Mouse (Mus musculus): Measurements from ENCODE around the gene Ulk4. TPM values are rescaled to one million over a fixed set of nuclear protein-coding genes. Genes with fewer than 3 reads are reported as not detected.

Ulk4 gene
- polyA plus RNA-seq, 1 experiment from 2014 or later: 193 TPM

DNA sequence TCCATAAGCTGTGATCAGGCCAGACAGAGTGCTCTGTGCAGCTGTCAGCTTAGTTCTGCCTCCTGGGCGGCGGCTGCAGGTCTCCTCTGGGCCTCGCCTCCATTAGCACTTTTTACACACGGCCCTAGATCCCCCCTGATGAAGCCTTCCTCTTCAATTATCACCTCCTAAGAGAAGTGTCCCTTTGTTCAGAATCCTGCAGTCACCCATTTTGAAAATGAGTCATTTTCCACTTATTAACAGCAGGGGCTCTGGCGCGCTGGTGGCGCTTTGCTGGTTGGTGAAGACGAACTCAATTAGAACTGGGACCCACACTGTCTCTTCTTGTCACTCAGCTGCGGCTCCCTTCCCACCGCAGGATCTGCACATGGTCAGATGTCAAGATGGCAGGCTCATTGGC, 177.5 kb downstream of the Ulk4 start:
- Histone ChIP-seq H3K9me3 (no peaks in the 10 kb centered on the region), H3K4me1 (replicated peaks) (0 out of 2 replicates have a peak, but pooled peaks cover 4% of the 10 kb centered on the region), H3K27me3 (no peaks in the 10 kb centered on the region; the same call in 1 of the 2 replicates), H3K27ac (no peak overlapping the region), H3K36me3 (no peaks in the 10 kb centered on the region), H3K4me3 (replicated peaks) (no peak overlapping the region), H3K4me2 (no peak overlapping the region), H3K9ac (replicated peaks) (no peak overlapping the region)
- 84% methylated on average over 10 of the region's 10 CpGs for WGBS
- no peak for ATAC-seq (ENCODE audit: insufficient number of reproducible peaks, insufficient read depth, low FRiP score, low TSS enrichment, low read depth)

DNA sequence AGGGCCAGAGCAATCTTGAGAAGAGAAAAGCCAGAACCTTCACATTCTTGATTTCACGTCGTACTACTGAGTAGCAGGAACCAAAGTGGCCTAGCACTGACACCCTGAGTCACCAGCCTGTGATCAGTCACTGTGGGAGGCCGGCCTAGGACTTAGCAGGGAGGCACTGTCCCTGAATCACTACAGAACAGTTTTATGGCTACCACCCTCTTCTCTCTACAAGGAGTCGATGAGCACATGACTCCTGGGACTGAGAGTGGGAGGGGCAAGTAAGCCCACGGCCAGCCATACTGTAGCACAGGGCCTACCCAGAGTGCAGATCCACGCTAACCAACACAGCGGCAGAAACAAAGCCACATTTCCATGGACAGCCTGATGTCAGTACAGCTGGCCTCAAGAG, 183.2 kb downstream of the Ulk4 start:
- 65% methylated on average over 7 of the region's 7 CpGs for WGBS
- ATAC-seq (ENCODE audit: insufficient number of reproducible peaks, insufficient read depth, low FRiP score, low TSS enrichment, low read depth): no peak
- H3K4me3 ChIP-seq (replicated peaks): no peak overlapping the region

DNA sequence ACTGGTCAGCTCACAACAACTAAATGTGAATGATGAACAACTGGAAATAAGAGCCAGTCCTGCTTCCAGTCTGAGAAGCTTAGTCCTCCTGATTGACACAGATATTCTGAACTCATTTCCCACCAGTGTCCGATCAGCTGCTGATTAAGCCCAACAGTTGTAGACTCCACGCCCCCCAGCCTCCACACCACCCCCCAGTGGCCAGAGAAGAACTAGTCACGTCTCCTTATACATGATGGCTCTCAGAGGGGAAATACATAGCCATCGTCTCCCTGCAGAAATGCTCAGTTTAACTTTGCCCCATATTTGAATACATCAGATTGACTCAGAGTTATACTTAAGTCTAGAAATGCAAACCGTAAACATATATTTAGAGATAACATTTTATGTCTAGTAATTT, 184.4 kb downstream of the Ulk4 start:
- WGBS: 83% methylated on average over 5 of the region's 5 CpGs
- Histone ChIP-seq H3K9me3 (no peaks in the 10 kb centered on the region), H3K9ac (replicated peaks) (no peak overlapping the region), H3K4me2 (no peak overlapping the region), H3K27me3 (no peaks in the 10 kb centered on the region), H3K36me3 (no peaks in the 10 kb centered on the region), H3K27ac (no peak overlapping the region), H3K4me3 (replicated peaks) (no peak overlapping the region), H3K4me1 (replicated peaks) (no peaks in the 10 kb centered on the region)
- ATAC-seq (ENCODE audit: insufficient number of reproducible peaks, insufficient read depth, low FRiP score, low TSS enrichment, low read depth): no peak

More for the DNA sequence above, 183.2 kb downstream of the Ulk4 start:
- Histone ChIP-seq H3K27me3 (no peaks in the 10 kb centered on the region), H3K4me1 (replicated peaks) (no peaks in the 10 kb centered on the region), H3K9me3 (no peaks in the 10 kb centered on the region), H3K27ac (no peak overlapping the region), H3K4me2 (no peak overlapping the region), H3K9ac (replicated peaks) (no peak overlapping the region), H3K36me3 (no peaks in the 10 kb centered on the region)

DNA sequence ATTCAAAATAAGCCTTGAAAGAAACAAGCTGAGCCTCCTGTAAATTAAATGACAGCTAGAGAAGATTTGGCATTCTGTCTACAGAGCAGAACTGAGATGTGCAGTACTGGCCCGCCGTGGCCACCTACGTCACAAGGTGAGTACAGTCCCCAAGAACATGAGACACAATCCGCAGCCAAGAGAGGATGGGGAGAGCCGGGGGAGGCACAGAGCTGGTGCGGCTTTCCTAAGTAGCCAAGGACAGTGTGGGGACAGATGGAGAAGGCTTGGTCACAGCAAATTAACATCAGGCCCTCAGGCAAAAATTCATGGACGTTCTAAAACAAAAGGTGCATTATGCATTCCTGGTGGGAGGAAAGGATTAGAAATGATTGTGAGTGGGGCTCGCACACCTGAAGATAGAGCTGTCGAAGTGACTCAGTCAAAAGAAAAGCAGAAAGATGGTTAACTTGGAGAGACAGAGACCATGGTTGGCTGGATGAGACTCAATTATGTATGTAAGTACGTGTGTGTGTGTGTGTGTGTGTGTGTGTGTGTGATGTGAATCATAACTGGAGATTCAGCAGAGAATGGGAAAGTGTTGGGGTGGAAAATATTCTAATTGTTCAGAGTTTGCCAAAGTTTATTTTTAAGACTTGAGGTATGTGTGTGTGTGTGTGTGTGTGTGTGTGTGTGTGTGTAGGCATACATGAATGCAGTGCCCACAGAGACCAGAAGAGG, 185.8 kb downstream of the Ulk4 start:
- H3K4me1 ChIP-seq (replicated peaks): no peaks in the 10 kb centered on the region
- H3K9me3 ChIP-seq: no peaks in the 10 kb centered on the region
- no peaks in the 10 kb centered on the region for H3K36me3 ChIP-seq
- no peaks in the 10 kb centered on the region for H3K27me3 ChIP-seq
- H3K4me3 ChIP-seq (replicated peaks): no peak overlapping the region
- no peak overlapping the region for H3K27ac ChIP-seq
- ATAC-seq (ENCODE audit: insufficient number of reproducible peaks, insufficient read depth, low FRiP score, low TSS enrichment, low read depth): no peak
- H3K4me2 ChIP-seq: no peak overlapping the region
- 81% methylated on average over 10 of the region's 10 CpGs for WGBS
- H3K9ac ChIP-seq (replicated peaks): no peak overlapping the region

DNA sequence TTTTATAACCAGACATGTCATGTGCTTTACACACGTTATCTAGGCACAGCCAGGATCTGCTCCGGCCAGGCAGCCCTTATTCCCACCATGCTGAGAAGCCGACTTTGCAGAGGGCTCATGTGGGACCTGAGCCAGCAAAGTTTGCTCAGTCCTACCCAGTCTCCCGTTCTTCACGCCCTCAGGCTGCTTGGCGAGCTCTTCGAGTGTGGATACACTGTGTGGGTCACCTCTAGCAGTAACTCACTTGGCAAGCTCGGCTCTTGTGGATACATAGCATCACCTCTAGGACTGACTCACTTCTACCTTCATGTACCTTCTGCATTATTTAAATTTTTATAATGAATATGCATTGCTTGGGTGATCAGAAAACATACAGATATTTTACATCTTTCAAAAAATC, 189.3 kb downstream of the Ulk4 start:
- Histone ChIP-seq H3K4me2 (no peak overlapping the region), H3K27me3 (no peaks in the 10 kb centered on the region), H3K4me1 (replicated peaks) (peaks cover 9% of the 10 kb centered on the region), H3K9ac (replicated peaks) (no peak overlapping the region), H3K4me3 (replicated peaks) (no peak overlapping the region), H3K27ac (no peak overlapping the region), H3K9me3 (no peaks in the 10 kb centered on the region), H3K36me3 (no peaks in the 10 kb centered on the region)
- ATAC-seq (ENCODE audit: insufficient number of reproducible peaks, insufficient read depth, low FRiP score, low TSS enrichment, low read depth): no peak
- 65% methylated on average over 8 of the region's 8 CpGs for WGBS

DNA sequence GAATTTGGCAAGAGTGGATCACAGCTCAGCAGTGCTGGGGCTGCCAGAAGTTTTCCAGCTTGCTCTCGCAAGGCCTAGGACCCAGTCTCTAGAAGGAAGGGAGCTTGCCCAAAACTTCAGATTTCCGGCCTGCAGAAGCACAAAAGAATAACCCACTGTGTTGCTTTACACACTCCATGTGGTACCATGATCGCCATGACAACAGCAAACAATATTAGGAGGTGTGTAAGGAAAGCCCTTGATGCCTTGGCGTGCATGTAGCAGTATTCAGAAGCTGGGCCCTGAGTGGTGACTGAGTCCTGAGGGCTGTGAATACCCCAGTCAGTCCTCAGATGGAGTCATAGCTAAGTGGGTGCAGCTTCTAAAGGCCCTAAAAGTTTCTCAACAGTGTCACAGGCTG, 192.8 kb downstream of the Ulk4 start:
- WGBS: 82% methylated on average over 4 of the region's 4 CpGs
- no peaks in the 10 kb centered on the region for H3K9me3 ChIP-seq
- ATAC-seq (ENCODE audit: insufficient number of reproducible peaks, insufficient read depth, low FRiP score, low TSS enrichment, low read depth): no peak
- H3K36me3 ChIP-seq: no peaks in the 10 kb centered on the region
- no peak overlapping the region for H3K4me3 ChIP-seq (replicated peaks)
- H3K27ac ChIP-seq: no peak overlapping the region
- H3K27me3 ChIP-seq: no peaks in the 10 kb centered on the region
- no peak overlapping the region for H3K9ac ChIP-seq (replicated peaks)
- H3K4me2 ChIP-seq: no peak overlapping the region
- peaks cover 19% of the 10 kb centered on the region for H3K4me1 ChIP-seq (replicated peaks)

DNA sequence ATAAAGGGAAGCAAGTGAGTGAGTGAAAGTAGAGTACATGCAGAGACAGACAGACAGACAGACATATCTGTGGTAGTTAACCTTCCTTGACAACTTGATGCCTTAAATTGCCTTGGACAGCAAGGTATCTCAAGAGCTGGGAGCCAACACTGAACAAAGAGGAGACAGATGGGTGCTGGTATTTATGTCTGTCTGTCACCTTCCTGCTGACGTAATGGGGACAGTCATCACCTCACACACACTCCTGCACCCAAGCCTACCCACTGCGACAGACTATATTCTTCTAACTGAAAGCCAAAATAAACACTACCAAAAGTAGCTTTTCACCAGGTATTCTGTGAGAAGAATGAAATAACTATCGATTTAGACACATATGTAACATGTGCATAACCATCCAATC, 196.2 kb downstream of the Ulk4 start:
- Histone ChIP-seq H3K36me3 (no peaks in the 10 kb centered on the region), H3K4me2 (no peak overlapping the region), H3K4me1 (replicated peaks) (peaks cover 34% of the 10 kb centered on the region), H3K4me3 (replicated peaks) (no peak overlapping the region), H3K9ac (replicated peaks) (no peak overlapping the region), H3K27ac (no peak overlapping the region), H3K9me3 (no peaks in the 10 kb centered on the region), H3K27me3 (0 out of 2 replicates have a peak, but pooled peaks cover 4% of the 10 kb centered on the region)
- 87% methylated on average over 3 of the region's 3 CpGs for WGBS
- ATAC-seq (ENCODE audit: insufficient number of reproducible peaks, insufficient read depth, low FRiP score, low TSS enrichment, low read depth): no peak

DNA sequence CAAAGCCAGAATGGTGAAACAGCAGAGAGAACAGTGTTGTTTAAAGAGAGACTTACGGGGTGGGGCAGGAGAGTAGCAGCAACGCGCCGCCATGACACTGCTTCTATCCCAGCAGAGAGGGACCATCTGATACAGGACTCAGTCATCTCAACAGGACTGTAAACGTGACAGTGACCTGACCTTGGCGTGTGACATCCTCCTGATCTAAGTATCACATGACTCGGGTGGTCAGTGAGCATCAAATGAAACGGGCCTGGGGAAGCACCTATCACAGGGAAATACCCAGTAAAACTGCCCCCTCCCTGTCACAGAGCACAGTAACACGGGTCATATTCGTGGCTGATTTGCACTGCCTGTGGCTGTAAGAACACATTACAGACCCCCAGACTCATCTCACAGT, 196.6 kb downstream of the Ulk4 start:
- H3K4me2 ChIP-seq: no peak overlapping the region
- H3K36me3 ChIP-seq: no peaks in the 10 kb centered on the region
- H3K4me1 ChIP-seq (replicated peaks): peaks cover 34% of the 10 kb centered on the region
- ATAC-seq (ENCODE audit: insufficient number of reproducible peaks, insufficient read depth, low FRiP score, low TSS enrichment, low read depth): no peak
- H3K4me3 ChIP-seq (replicated peaks): no peak overlapping the region
- WGBS: 65% methylated on average over 10 of the region's 10 CpGs
- no peak overlapping the region for H3K9ac ChIP-seq (replicated peaks)
- no peak overlapping the region for H3K27ac ChIP-seq
- no peaks in the 10 kb centered on the region for H3K9me3 ChIP-seq
- 0 out of 2 replicates have a peak, but pooled peaks cover 4% of the 10 kb centered on the region for H3K27me3 ChIP-seq

DNA sequence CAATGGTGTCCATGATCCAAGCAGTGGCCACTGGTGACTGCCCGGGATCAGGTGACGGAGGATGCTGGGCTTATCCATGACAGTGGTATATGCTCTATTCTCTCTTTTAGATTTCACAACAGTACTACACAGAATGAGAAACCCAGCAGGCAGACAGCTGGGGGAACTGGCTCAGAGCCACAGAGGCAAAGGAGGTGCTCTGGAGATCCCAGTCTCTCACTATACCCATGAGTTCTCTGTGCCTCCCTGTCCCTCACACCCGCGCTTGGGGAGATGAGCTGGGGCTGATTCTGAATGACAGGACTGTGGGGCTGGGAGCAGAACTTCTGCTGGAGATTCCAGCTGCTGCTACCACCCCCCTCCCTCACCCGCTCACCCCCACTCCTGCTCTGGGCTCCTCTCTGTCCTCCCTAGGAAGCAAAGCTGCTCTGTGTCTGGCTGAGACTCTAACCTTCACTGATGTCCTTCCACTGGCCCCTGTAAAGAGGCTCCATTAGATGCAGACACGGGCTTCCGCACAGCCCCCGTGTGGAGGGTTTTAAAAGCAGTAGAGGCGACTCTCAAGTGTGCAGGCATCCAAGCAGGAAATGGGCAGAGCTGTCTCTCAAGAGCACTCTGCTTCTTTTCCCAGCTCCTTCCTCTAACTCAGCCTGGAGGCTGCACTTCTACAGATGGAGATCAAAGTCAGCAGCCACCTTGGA, 197.5 kb downstream of the Ulk4 start:
- H3K9me3 ChIP-seq: no peaks in the 10 kb centered on the region
- H3K27ac ChIP-seq: no peak overlapping the region
- 0 out of 2 replicates have a peak, but pooled peaks cover 4% of the 10 kb centered on the region for H3K27me3 ChIP-seq
- no peak overlapping the region for H3K4me3 ChIP-seq (replicated peaks)
- WGBS: 40% methylated on average over 9 of the region's 9 CpGs
- no peaks in the 10 kb centered on the region for H3K36me3 ChIP-seq
- peaks cover 34% of the 10 kb centered on the region for H3K4me1 ChIP-seq (replicated peaks)
- ATAC-seq (ENCODE audit: insufficient number of reproducible peaks, insufficient read depth, low FRiP score, low TSS enrichment, low read depth): peak; percentile 59; the same call in 1 of the 2 replicates
- H3K9ac ChIP-seq (replicated peaks): no peak overlapping the region
- peak overlapping the region; percentile 2; the same call in 1 of the 2 replicates for H3K4me2 ChIP-seq

DNA sequence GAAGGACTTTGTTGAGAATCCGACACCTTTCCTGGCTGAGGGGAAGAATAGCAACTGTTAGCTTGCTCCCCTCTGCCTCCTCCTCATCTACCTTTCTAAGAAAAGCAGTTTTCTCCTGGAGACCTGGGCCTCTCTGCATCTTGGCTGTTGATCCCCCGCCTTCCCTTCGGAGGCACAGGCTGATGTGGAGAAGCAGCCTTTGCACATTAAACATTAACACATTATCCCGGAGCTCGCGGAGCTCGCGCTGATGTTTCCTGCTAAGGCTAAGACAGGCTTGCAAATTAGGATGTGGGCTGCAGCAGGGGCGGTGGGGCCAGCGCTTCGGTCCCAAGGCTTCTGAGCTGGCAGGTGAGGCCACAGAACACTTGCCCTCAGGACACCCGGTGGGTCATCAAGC, 200.7 kb downstream of the Ulk4 start:
- no peaks in the 10 kb centered on the region for H3K36me3 ChIP-seq
- H3K9me3 ChIP-seq: no peaks in the 10 kb centered on the region
- H3K27me3 ChIP-seq: peaks cover 8% of the 10 kb centered on the region; the same call in 1 of the 2 replicates
- no peak overlapping the region for H3K9ac ChIP-seq (replicated peaks)
- no peak overlapping the region for H3K27ac ChIP-seq
- no peak overlapping the region for H3K4me3 ChIP-seq (replicated peaks)
- no peak for ATAC-seq (ENCODE audit: insufficient number of reproducible peaks, insufficient read depth, low FRiP score, low TSS enrichment, low read depth)
- no peak overlapping the region for H3K4me2 ChIP-seq
- 35% methylated on average over 12 of the region's 12 CpGs for WGBS
- H3K4me1 ChIP-seq (replicated peaks): peaks cover 42% of the 10 kb centered on the region

DNA sequence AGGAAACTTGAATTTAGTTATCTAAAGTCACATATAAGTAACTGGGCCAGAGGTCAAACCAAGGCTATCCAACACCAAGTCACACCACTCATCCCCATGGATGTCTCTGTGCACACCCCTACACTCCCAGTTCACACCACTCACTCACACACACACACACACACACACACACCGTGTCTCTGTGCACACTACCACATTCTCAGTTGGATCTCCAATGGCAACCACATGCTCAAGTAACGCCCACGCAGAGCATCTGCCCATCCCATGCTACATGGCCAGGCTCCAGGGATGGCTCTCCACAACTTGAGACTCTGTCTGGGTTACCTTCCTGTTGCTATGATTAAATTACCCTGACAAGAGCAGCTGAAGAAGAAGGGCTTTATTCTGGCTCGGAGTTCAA, 201.8 kb downstream of the Ulk4 start:
- 0 out of 2 replicates have a peak overlapping the region, but pooled peaks have one; percentile 0 for H3K9ac ChIP-seq (replicated peaks)
- WGBS: 87% methylated on average over 4 of the region's 4 CpGs
- peaks cover 42% of the 10 kb centered on the region for H3K4me1 ChIP-seq (replicated peaks)
- peaks cover 8% of the 10 kb centered on the region; the same call in 1 of the 2 replicates for H3K27me3 ChIP-seq
- ATAC-seq (ENCODE audit: insufficient number of reproducible peaks, insufficient read depth, low FRiP score, low TSS enrichment, low read depth): no peak
- H3K4me3 ChIP-seq (replicated peaks): no peak overlapping the region
- H3K4me2 ChIP-seq: no peak overlapping the region
- no peaks in the 10 kb centered on the region for H3K9me3 ChIP-seq
- H3K27ac ChIP-seq: no peak overlapping the region
- no peaks in the 10 kb centered on the region for H3K36me3 ChIP-seq

All from limb, embryonic 12.5 days (tissue).